Mouse (Mus musculus): ENCODE measurements around the gene Fam181b.

The Fam181b gene

DNA sequence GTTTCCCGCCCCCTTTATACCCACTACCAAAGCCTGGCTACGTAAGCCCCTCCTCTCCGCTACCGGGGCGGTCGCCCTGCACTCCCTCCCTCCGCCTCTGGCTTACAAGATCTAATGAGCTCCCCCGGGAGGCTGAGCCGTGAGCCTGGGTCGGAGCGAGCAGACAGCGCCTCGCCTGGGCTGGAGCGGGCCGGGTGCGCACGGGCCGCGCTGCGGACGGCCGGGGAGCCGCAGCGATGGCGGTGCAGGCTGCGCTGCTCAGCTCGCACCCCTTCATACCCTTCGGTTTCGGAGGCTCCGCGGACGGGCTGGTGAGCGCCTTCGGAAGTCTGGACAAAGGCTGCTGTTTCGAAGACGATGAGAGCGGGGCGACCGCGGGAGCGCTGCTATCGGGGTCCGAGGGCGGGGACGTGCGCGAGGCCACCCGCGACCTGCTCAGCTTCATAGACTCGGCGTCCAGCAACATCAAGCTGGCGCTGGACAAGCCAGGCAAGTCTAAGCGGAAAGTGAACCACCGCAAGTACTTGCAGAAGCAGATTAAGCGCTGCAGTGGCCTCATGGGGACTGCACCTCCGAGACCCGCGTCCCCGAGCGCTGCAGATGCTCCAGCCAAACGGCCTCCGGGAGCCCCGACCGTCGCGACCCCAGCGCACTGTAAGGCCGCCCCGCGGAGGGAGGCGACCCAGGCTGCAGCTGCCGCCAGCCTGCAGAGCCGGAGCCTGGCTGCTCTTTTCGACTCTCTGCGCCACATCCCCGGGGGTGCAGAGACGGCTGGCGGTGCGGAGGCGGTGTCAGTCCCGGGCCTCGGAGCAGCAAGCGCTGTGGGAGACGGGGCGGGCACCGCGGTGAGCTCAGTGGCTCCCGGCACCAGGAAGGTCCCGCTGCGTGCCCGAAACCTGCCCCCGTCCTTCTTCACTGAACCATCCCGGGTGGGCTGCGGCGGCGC, at the start of gene Fam181b:
Gene Fam181b, plus strand, starts transcription at position 81 of the 946 bp plus-strand sequence.
- in situ Hi-C loops (cut with MboI) = no loop called here

DNA sequence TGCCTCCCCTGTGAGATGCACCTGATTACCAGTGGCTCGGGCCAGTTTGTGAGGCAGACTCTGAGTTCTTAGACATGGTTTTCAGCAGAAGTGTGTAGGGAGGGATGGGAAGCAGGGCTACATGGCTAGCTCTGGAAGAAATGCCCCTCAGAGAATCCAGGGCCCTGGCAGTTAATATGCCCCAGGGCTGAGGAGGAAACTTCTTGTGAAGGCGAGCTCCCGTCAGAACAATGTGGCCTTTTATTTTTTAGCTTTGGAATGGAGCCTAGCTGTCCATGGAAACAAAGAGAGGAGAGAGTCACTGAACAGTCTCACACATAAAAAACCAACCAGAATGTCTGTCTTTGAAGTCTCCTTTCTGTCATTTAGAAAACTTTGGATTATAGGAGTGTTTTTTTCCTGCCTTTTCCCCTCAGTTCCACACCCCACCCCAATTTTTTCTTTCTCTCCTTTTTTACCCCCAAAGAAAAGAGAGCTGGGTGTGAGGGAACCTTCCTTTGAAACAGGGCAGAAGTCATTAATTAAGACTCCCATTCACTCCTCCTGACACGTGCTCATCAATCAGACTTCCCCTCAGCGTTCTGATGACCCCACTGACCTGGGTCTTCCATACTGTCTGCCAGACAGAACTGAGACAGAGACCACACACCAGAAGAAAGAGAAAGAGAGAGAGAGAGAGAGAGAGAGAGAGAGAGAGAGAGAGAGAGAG, 41.7 kb upstream of the Fam181b start:
- in situ Hi-C loops (cut with MboI) = no loop called here

- in situ Hi-C loops (cut with MboI) = no loop called here
These were observed 41.2 kb upstream of the Fam181b start for GRCm38 (mm10) chr7:93038472-93038828.

- in situ Hi-C loops (cut with MboI) = no loop called here
These were observed 40.1 kb upstream of the Fam181b start for GRCm38 (mm10) chr7:93039542-93039941.

GRCm38 (mm10) chr7:93044359-93044758, 35.3 kb upstream of the Fam181b start:
- in situ Hi-C loops (cut with MboI) = no loop called here

GRCm38 (mm10) chr7:93044788-93045187, 34.9 kb upstream of the Fam181b start:
- in situ Hi-C loops (cut with MboI) = no loop called here

DNA sequence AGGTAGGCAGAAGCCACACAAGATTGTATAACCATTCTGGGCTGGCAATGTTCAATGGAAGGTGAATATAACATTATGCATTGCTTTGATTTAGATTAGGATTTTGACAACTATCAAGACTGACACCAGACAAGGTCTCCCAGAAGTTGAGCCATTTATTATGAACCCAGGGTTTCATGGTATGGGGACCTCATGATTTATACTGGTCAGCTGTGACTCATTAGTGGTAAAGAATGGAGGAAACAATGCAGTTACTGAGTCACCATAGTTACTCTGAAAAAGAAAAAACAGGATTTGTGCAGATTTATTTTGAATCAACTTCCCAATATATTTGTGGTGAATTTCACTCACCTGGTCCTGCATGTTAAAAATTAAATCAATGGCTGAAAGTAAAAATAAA, 18.8 kb upstream of the Fam181b start:
- in situ Hi-C loops (cut with MboI) = no loop called here

DNA sequence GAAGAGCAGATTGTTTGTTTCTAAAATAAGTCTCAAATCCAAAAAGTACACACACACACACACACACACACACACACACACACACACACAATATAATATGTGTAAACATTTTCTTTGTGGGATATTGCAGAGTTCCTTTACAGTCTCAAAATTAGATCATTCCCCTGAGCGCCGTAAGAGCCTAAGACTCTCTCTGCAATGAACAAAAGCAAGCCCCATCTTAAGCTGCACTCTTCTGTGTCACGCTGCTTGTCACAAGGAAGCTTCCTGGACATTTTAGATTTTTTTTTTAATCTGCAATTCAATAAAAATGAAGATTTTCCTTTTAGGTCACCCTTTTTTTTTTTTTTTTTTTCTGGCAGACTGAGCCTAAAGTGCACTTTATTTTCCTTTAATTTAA, 17.9 kb upstream of the Fam181b start:
- in situ Hi-C loops (cut with MboI) = no loop called here

GRCm38 (mm10) chr7:93062189-93062588, 17.5 kb upstream of the Fam181b start:
- in situ Hi-C loops (cut with MboI) = no loop called here

- in situ Hi-C loops (cut with MboI) = no loop called here
These were observed 12.1 kb upstream of the Fam181b start for GRCm38 (mm10) chr7:93067464-93068015.

DNA sequence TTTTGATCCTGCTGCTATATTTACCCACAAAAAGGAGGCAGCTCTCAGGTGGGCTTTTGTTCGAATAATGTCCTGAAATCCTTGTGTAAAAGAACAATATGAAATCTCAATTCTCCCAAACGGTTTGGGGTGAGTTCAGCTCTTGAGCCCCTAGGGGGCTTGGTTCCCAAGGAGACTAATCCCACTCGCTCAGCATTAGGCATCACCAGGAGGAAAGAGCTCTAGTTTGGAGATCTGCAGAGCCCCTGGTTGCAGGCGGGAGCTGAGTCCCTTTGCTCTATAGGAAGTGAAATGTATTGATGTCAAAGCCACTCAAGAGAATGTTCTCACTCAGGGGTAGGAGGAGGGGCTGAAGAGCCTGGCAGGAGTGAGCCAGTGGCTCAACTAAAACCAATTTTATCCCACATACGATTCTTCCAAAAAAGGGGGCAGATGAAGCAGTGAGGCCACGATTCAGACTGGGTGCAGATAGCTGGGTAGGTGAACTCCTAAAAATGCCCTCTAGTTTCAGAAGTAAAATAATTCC, 3.2 kb upstream of the Fam181b start:
- in situ Hi-C loops (cut with MboI) = no loop called here

DNA sequence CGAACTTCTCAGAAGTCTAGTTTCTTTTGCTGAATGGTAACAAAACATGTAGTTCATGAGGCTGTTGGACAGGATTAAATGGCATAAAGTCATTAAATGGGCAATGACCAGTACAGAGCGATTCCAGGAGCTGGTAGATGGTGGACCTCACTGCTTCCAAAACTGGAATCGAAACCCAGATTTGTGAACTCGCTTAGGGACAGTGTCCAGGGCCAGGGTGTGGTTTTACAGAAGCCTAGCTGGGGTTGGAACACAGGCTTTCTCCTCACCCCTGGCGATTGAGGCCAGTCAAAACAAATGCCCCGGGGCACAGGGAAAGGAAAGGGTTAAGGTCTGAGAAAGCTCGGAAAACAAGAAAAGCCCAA, 263 bp upstream of the Fam181b start:
- in situ Hi-C loops (cut with MboI) = no loop called here

DNA sequence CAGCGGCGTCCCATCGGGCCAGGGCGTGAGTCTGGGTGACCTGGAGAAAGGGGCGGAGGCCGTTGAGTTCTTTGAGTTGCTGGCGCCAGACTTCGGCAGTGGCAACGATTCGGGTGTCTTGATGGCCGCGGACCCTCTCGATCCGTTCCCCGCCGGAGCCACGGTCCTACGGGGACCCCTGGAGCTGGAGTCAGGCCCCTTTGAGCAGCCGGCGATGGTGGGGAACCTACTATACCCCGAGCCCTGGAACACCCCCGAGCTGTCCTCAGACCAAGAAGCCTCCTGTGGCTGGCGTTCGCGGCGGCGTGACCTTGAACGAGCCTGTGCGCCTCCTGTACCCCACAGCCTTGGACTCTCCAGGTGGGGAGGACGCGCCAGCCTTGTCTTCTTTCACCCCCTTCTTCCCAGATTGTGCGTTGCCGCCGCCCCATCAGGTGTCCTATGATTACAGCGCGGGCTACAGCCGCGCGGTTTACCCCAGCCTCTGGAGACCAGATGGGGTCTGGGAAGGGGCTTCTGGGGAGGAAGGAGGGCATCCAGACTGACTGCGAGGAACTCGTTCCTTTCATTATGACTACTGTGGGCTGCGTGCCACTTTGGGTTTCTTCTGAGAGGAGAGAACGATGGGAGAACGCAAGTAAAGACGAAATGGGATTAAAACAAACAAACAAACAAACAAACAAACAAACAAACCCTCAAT, 1.2 kb downstream of the Fam181b start:
- in situ Hi-C loops (cut with MboI) = no loop called here

DNA sequence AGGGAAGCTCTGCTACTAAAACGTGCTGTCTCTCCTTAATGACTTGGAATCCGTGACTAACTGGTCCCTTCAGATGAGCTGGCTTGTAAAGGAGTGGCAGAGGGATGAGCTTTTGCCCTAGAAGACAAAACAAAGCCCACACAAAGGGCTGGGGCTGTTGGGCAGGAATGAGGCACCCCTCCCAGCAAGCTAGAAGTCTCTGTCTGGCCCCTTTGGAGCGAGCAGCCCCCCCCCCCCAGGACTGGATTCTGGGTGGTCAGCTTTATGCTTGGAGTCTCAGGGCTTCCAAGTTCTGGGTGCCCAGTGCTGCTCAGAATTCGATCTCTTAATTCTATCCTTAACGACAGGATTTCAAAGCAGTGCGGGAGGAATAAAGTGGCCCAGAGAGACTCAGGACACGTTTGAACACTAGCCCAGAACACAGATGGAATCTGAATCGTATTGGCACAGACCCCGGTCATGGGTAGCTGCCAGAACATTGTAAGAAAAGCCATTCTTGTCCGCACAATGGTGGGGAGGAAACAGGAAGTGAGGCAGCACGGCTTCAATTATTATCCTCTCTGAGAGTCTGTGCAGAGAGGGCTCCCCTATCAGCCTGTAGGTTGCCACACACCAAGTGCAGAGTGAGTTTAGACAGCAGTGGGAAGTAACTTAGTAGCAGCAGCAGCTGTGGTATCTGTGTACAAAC, 13.8 kb downstream of the Fam181b start:
- in situ Hi-C loops (cut with MboI) = no loop called here

- in situ Hi-C loops (cut with MboI) = no loop called here
These were observed 15.8 kb downstream of the Fam181b start for GRCm38 (mm10) chr7:93095511-93095910.

DNA sequence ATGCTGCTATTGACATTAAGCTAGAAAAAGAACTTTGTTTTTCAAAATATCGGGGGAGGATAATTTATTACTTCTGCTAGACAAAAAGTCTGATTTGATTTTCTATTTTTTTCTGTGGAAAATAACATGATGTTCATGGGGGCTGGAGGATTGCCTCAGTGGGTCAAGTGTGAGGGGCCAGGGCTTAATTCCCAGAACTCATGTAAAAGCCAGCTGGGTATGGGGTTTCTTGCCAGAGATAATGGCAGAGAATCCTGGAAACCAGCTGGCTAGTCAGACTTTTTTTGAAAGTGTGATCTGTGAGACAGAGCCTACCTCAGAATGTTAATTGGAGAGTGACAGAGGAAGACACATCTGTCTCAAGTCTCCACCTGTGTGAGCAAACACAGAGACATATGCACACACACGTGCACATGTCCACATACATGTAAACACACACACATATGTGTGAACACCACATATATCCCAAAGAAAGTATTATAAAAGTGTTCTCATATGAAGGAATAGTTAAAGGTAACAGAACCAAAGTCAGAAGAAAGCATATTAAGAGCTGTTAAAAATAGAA, 25.2 kb downstream of the Fam181b start:
- in situ Hi-C loops (cut with MboI) = no loop called here

DNA sequence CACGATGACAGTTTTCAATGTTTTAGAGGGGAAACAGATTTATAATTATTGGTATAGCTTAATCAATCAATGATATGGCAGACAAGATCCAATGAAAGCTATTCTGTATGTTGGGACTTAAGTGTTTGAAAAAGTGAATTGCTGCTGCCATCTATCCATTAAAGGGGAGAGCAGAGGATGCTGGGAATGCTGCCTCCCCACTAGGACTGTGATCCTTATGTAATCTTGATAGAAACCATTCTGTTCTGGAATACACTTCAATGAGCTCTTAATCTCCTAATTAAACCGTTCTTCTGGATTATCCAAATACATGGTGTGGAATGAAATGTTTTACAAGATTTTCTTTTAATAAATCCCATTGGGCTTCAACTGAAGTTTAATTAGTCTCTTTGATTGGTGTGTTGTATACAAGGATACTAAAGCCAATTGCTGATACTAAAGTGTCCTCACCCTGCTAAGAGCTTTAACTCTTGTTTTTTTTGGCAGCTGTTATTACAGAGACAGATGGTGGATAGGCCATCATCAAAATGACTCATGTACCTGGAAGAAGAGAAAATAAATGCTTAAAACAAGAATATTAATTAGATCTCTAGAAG, 30.8 kb downstream of the Fam181b start:
- in situ Hi-C loops (cut with MboI) = no loop called here

GRCm38 (mm10) chr7:93111056-93111455, 31.4 kb downstream of the Fam181b start:
- in situ Hi-C loops (cut with MboI) = no loop called here

GRCm38 (mm10) chr7:93117561-93117960, 37.9 kb downstream of the Fam181b start:
- in situ Hi-C loops (cut with MboI) = no loop called here

- in situ Hi-C loops (cut with MboI) = no loop called here
These were observed 44.3 kb downstream of the Fam181b start for GRCm38 (mm10) chr7:93123936-93124335.

Data from mature B cell (primary cell).